Mouse (Mus musculus) bone marrow macrophage, adult 2 months (primary cell): ENCODE measurements around the gene Gm10985. TPM values are rescaled to one million over a fixed set of nuclear protein-coding genes. Genes with fewer than 3 reads are reported as not detected.

ENCODE experiments used
- H3K27ac ChIP-seq: 2 replicates; pipeline ENCODE4 v1.5.1; 2012; ENCODE audit warnings: low read depth, low read length; ENCODE audit not compliant: insufficient read depth
- H3K4me1 ChIP-seq: 2 replicates; pipeline ENCODE4 v1.6.1; 2012; ENCODE audit warnings: low read length; ENCODE audit not compliant: control insufficient read depth, insufficient read depth
- H3K4me3 ChIP-seq: 2 replicates; pipeline ENCODE4 v1.5.1; 2012; ENCODE audit warnings: mild to moderate bottlenecking, low read length, moderate library complexity; ENCODE audit not compliant: insufficient read depth
- CTCF ChIP-seq: IDR thresholded peaks from 2 replicates; pipeline ENCODE4 v1.5.1; 2012; ENCODE audit warnings: low read depth, mild to moderate bottlenecking, low read length, moderate library complexity
- POLR2A ChIP-seq: IDR thresholded peaks from 2 replicates; pipeline ENCODE4 v1.6.1; 2012; ENCODE audit warnings: mild to moderate bottlenecking, low read depth, low read length, borderline replicate concordance
- polyA plus RNA-seq: library from polyadenylated mRNA; stranded (reverse); fragments of >200 nt; gene quantifications from 2 replicates; pipeline ENCODE4 v1.2.4, GENCODE M21; 2012; ENCODE audit not compliant: missing spikeins, insufficient read depth, insufficient read length

The Gm10985 gene
- polyA plus RNA-seq, 1 experiment, result not detected

- peak within 1 kb of the TSS; percentile 75 for H3K4me3 ChIP-seq
- peak within 1 kb of the TSS; percentile 63 for H3K27ac ChIP-seq
- TF ChIP-seq POLR2A (no peak), CTCF (no peak)
- peaks cover 2% of the 10 kb centered on the region; the same call in 1 of the 2 replicates for H3K4me1 ChIP-seq
Measured at GRCm38 (mm10) chr3:53863383-53864220, 18.7 kb downstream of the Gm10985 start, which contains the start of gene Ufm1. TSS of gene Ufm1 (minus strand) at chr3:53863830.

- H3K4me1 ChIP-seq, result no peaks in the 10 kb centered on the region
- TF ChIP-seq CTCF (no peak), POLR2A (no peak)
- H3K4me3 ChIP-seq, result no peak overlapping the region
- no peak overlapping the region for H3K27ac ChIP-seq
Measured at GRCm38 (mm10) chr3:53868212-53868611, 23.3 kb downstream of the Gm10985 start.

- no peak for TF ChIP-seq POLR2A
- TF ChIP-seq CTCF, result no peak
- H3K4me3 ChIP-seq, result no peak overlapping the region
- no peaks in the 10 kb centered on the region for H3K4me1 ChIP-seq
- no peak overlapping the region for H3K27ac ChIP-seq
Measured at GRCm38 (mm10) chr3:53869263-53869662, 24.4 kb downstream of the Gm10985 start.

GRCm38 (mm10) chr3:53870482-53870881 lies 25.6 kb downstream of the Gm10985 start:
- Histone ChIP-seq H3K27ac (no peak overlapping the region), H3K4me1 (no peaks in the 10 kb centered on the region), H3K4me3 (no peak overlapping the region)
- TF ChIP-seq CTCF (no peak), POLR2A (no peak)

- H3K4me1 ChIP-seq, result no peaks in the 10 kb centered on the region
- H3K27ac ChIP-seq, result no peak overlapping the region
- H3K4me3 ChIP-seq, result no peak overlapping the region
- TF ChIP-seq POLR2A (no peak), CTCF (no peak)
Measured at GRCm38 (mm10) chr3:53871596-53871995, 26.7 kb downstream of the Gm10985 start.

GRCm38 (mm10) chr3:53890619-53891540 lies 46.0 kb downstream of the Gm10985 start:
- H3K4me1 ChIP-seq, result no peaks in the 10 kb centered on the region
- no peak overlapping the region for H3K4me3 ChIP-seq
- TF ChIP-seq POLR2A (no peak), CTCF (no peak)
- H3K27ac ChIP-seq, result no peak overlapping the region

Other genes starting within 250 kb of the Gm10985 start
- not detected in 2 replicates for gene Frem2, start 187.7 kb upstream of the Gm10985 start, polyA plus RNA-seq
- gene Ufm1, start 18.7 kb downstream of the Gm10985 start, polyA plus RNA-seq, result 40.9 and 49.6 TPM in 2 replicates